Mouse (Mus musculus) heart, postnatal 0 days (tissue): ENCODE data around the gene Smad3. TPM values are rescaled to one million over a fixed set of nuclear protein-coding genes. Genes with fewer than 3 reads are reported as not detected.

ENCODE experiments used
- ATAC-seq: fragments of 200-750 bp; cut with Nextera tagmentation; 2 replicates; pipeline ENCODE4 v1.8.0; 2017; ENCODE audit warnings: low read depth, moderate number of reproducible peaks, moderate library complexity; ENCODE audit not compliant: insufficient read depth
- DNase-seq: peaks from one replicate; pipeline ENCODE4 v3.0.0-alpha.2; 2016; ENCODE audit warnings: low spot score
- H3K27ac ChIP-seq: fragments of 300-500 bp; sonication (generic); 2 replicates; pipeline ENCODE4 v1.5.1; 2014; ENCODE audit warnings: low read depth, mild to moderate bottlenecking
- H3K27me3 ChIP-seq: fragments of 300-500 bp; sonication (generic); 2 replicates; pipeline ENCODE4 v1.6.1; 2014; ENCODE audit warnings: low read length, mixed read lengths; ENCODE audit not compliant: control insufficient read depth, insufficient read depth
- H3K36me3 ChIP-seq: fragments of 300-500 bp; sonication (generic); replicated peaks from 2 replicates; pipeline ENCODE4 v1.6.1; 2014; ENCODE audit warnings: low read length, mixed read lengths; ENCODE audit not compliant: control insufficient read depth, insufficient read depth
- H3K4me1 ChIP-seq: fragments of 300-500 bp; sonication (generic); 2 replicates; pipeline ENCODE4 v1.6.1; 2014; ENCODE audit warnings: antibody characterized with exemption; ENCODE audit not compliant: control insufficient read depth, insufficient read depth
- H3K4me2 ChIP-seq: fragments of 300-500 bp; sonication (generic); 2 replicates; pipeline ENCODE4 v1.6.1; 2014; ENCODE audit warnings: low read depth, mild to moderate bottlenecking, low read length, moderate library complexity
- H3K4me3 ChIP-seq: fragments of 300-500 bp; sonication (generic); 2 replicates; pipeline ENCODE4 v1.5.1; 2014; ENCODE audit warnings: low read depth, low read length
- H3K9ac ChIP-seq: fragments of 300-500 bp; sonication (generic); replicated peaks from 2 replicates; pipeline ENCODE4 v1.6.1; 2014; ENCODE audit warnings: low read depth, low read length, mixed read lengths
- H3K9me3 ChIP-seq: fragments of 300-500 bp; sonication (generic); replicated peaks from 2 replicates; pipeline ENCODE4 v1.6.1; 2016; ENCODE audit warnings: low read length; ENCODE audit not compliant: control insufficient read depth
- CTCF ChIP-seq: IDR thresholded peaks from 2 replicates; pipeline ENCODE4 v1.5.1; 2016; ENCODE audit warnings: antibody characterized with exemption, control low read depth, low read depth
- EP300 ChIP-seq: IDR thresholded peaks from 2 replicates; pipeline ENCODE4 v1.6.1; 2016; ENCODE audit warnings: antibody characterized with exemption, low read depth
- WGBS: fragments of 180-500 bp; shearing (Covaris S2); extraction: QIAGEN DNeasy Blood & Tissue Kit; methylation state at CpG from one replicate; pipeline ENCODE4 v1.1.7; 2014; 5-methylcytosine and 5-hydroxymethylcytosine counted together
- polyA plus RNA-seq: library from polyadenylated mRNA; unstranded; fragments of >200 nt; fragmentation: Nextera tagmentation; extraction: Ambion mirVana; gene quantifications from 2 replicates; pipeline ENCODE4 v1.2.1, GENCODE M21; 2015
- total RNA-seq: library from RNA; depleted of rRNA; stranded (reverse); fragments of >200 nt; gene quantifications from 2 replicates; pipeline ENCODE4 v1.2.3, GENCODE M21; 2014; ENCODE audit warnings: low replicate concordance

The Smad3 gene
- total and polyA plus RNA-seq, 2 experiments from 2014 or later, result 6.0 to 30.2 TPM

DNA sequence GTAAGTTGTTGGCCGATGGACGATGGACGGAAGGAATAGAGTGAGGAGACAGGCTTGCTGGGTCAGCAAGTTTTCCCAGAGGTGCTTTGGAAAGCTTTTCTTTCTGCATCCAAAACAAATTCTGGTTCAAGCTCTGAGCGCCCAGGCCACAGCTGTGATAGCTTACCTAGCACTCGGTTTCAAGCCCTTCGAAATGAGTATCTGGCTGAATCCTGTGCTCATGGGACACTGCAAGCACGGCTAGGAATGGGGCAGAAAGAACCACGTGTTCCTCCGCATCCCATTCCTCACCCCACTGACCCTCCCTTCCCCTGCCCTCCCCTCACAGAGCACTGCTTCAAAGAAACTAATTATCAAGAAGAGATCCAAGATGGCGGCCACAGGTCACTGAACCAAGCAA lies 28.8 kb downstream of the Smad3 start:
- TF ChIP-seq CTCF, result no peak
- TF ChIP-seq EP300, result no peak
- no peak overlapping the region for H3K4me2 ChIP-seq
- no peak overlapping the region for H3K27ac ChIP-seq
- no peak for DNase-seq
- H3K9ac ChIP-seq, result no peak overlapping the region
- H3K4me3 ChIP-seq, result no peak overlapping the region
- H3K4me1 ChIP-seq, result peaks cover 28% of the 10 kb centered on the region
- no peaks in the 10 kb centered on the region for H3K27me3 ChIP-seq
- H3K9me3 ChIP-seq, result no peaks in the 10 kb centered on the region
- H3K36me3 ChIP-seq, result no peaks in the 10 kb centered on the region
- 80% methylated on average over 10 of the region's 10 CpGs for WGBS
- no peak for ATAC-seq

DNA sequence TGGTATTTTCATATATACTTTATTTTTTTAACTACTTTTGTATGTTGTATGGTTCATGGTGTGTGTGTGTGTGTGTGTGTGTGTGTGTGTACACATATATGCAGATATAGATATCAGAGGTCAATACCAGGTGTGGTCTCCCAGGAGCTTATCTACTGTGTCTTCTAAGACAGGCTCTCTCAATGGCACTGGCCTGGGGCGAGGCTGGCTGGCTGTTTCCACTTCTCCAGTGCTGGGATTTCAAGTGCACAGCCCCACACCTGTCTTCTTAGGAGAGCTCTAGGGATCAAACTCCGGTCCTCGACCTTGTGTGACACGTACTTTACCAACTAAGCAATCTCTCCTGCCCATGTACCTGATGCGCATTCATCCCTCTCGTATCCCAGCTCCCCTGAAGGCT lies 30.7 kb downstream of the Smad3 start:
- H3K4me2 ChIP-seq, result no peak overlapping the region
- 77% methylated on average over 6 of the region's 6 CpGs for WGBS

DNA sequence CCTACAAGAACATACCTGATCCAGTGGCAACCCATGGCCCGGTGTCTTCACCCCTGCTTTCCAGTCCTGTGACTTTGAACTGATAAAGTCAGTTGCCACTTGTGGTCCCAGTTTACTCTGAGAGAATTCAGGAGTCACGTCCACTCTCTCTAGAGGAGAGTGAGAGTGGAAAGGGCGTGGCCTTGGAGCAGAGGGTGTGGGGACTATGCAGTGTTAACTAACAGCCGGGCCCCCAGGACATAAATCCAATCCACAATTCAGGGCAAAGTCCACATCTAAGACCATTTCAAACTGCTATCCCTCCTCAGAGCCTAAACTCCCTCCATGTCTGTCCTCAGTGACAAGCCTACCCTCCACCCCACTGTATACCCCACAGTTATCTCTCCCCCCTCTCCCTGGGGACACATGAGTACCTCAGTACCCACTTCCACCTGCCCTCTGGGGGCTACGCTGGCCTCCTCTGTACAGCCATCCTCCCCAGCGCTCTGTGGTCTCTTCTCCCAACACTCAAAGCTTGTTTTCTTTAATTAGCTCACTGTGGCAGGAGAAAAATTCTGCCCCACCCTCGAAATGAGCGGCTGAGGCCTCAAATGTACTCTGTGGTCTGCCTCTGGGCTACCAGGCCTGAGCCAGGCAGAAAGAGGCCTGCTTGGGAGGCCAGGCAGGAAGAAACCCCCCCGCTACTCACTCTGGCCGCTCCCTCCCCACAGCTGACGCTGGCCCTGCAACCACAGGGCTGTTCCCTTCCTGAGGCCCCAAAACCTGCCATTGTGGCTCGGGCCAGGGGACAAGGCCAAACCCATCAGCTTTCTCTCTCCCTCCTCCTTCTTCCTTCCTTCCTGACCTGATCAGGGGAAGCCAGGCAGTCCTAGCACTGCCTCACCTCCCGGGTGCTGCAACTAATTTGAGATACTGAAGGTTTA lies 31.4 kb downstream of the Smad3 start:
- 19% methylated on average over 13 of the region's 13 CpGs for WGBS
- peak; percentile 56 for ATAC-seq
- peaks cover 47% of the 10 kb centered on the region for H3K4me1 ChIP-seq
- no peak overlapping the region for H3K4me2 ChIP-seq
- peak overlapping the region; percentile 80 for H3K27ac ChIP-seq
- peak; percentile 68 for DNase-seq
- no peaks in the 10 kb centered on the region for H3K36me3 ChIP-seq
- TF ChIP-seq EP300 (no peak), CTCF (no peak)
- H3K4me3 ChIP-seq, result no peak overlapping the region
- no peaks in the 10 kb centered on the region for H3K27me3 ChIP-seq
- peak overlapping the region; percentile 45 for H3K9ac ChIP-seq
- no peaks in the 10 kb centered on the region for H3K9me3 ChIP-seq

More for the DNA sequence above, 30.7 kb downstream of the Smad3 start:
- ATAC-seq, result no peak
- TF ChIP-seq EP300 (no peak), CTCF (no peak)
- H3K27me3 ChIP-seq, result no peaks in the 10 kb centered on the region
- no peaks in the 10 kb centered on the region for H3K36me3 ChIP-seq
- H3K9ac ChIP-seq, result no peak overlapping the region
- no peaks in the 10 kb centered on the region for H3K9me3 ChIP-seq
- no peak overlapping the region for H3K4me3 ChIP-seq
- DNase-seq, result no peak
- peak overlapping the region; percentile 80 for H3K27ac ChIP-seq
- peaks cover 43% of the 10 kb centered on the region for H3K4me1 ChIP-seq

DNA sequence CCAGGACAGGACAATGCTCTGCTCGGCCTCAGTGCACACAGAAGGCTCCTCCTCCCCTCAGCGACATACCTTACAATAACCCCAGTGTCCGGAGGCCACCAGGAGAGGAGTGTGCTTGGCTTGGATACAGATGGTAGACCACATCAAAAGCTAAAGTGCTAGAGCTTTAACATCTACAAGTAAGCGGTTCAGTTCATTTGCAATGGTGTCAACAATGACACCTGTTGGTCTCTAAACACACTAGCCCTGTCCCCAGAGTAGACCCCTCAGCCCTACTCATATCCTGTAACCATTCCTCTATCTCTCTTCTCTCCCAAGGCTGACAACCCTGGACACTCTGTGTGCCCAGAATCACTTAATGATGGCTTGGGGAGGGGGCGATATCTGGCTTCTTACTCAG lies 33.0 kb downstream of the Smad3 start:
- H3K27me3 ChIP-seq, result no peaks in the 10 kb centered on the region
- 89% methylated on average over 5 of the region's 5 CpGs for WGBS
- no peak for ATAC-seq

DNA sequence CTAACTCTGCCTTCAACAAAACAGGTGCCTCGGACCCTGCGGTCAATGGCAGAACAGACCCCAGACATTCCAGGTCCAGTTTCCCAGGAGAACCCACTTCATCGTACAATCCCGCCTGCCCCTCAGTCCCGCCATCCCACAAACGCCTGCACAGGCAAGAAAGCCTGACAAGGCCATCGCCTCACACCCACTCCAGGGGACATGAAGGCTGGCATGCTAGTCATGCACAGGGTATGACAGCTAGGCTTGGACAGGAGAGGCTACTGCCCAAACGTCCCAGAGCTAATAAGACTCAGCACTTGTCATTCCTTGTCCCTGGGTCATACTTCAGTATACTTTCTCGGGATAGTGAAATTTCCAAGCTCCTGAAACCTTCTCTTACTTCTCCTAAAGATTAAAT lies 34.9 kb downstream of the Smad3 start:
- TF ChIP-seq CTCF, result no peak
- no peak for TF ChIP-seq EP300
- ATAC-seq (peak; percentile 71), DNase-seq (peak; percentile 63)
- 36% methylated on average over 9 of the region's 9 CpGs for WGBS
- Histone ChIP-seq H3K9me3 (no peaks in the 10 kb centered on the region), H3K9ac (no peak overlapping the region), H3K4me2 (no peak overlapping the region), H3K4me1 (peaks cover 72% of the 10 kb centered on the region), H3K27me3 (no peaks in the 10 kb centered on the region), H3K36me3 (no peaks in the 10 kb centered on the region), H3K27ac (peak overlapping the region; percentile 77), H3K4me3 (no peak overlapping the region)

More for the DNA sequence above, 33.0 kb downstream of the Smad3 start:
- Histone ChIP-seq H3K4me1 (peaks cover 58% of the 10 kb centered on the region), H3K4me3 (no peak overlapping the region), H3K27ac (no peak overlapping the region), H3K9me3 (no peaks in the 10 kb centered on the region), H3K9ac (no peak overlapping the region), H3K4me2 (no peak overlapping the region), H3K36me3 (no peaks in the 10 kb centered on the region)
- no peak for DNase-seq
- TF ChIP-seq CTCF (no peak), EP300 (no peak)

DNA sequence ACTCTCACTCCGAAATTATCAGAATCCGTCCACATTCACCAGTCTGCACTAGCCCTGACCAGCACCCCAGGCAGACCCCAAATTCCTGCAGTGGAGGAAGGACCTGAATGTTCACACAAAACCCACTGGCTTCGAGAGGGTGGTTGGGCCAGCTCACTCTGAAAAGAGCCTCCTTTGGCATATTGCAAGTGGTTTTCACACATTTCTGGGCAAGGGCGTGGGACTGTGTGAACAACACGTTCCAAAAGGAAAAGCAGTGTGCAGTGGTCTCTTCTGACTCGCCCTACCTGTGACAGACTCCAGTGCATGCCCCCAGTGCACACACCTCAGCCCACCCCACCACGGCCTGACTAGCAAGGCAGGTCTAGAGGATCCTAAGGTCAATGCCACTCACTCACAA lies 35.4 kb downstream of the Smad3 start:
- Histone ChIP-seq H3K27me3 (no peaks in the 10 kb centered on the region), H3K36me3 (no peaks in the 10 kb centered on the region), H3K4me2 (no peak overlapping the region), H3K9me3 (no peaks in the 10 kb centered on the region), H3K4me3 (no peak overlapping the region), H3K9ac (no peak overlapping the region), H3K27ac (no peak overlapping the region), H3K4me1 (peaks cover 75% of the 10 kb centered on the region)
- DNase-seq, result no peak
- WGBS, result 80% methylated on average over 7 of the region's 7 CpGs
- TF ChIP-seq CTCF (no peak), EP300 (no peak)
- ATAC-seq, result no peak
